Mouse (Mus musculus): ENCODE results near the gene Olfr67.
"Not testable (repeated sequence)": the region's sequence is repeated elsewhere in the genome, so short reads cannot be mapped to it uniquely, and the experiment has no call there.

Gene Olfr67

DNA sequence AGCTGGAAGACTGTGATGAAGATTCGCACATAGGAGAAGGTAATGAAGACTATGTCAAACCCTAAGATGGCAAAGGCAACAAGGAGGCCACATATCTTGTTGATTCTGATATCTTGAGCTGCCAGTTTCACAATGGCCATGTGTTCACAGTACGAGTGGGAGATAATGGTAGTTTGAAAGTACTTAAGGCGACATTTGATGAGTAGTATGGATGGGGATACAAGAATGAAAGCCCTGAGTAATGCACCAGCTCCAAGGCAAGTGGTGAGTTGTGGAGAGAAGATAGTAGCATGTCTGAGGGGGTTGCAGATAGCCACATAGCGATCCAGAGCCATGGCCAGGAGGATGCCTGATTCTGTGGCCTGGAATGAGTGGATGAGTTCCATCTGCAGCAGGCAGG is 14.0 kb downstream of the Olfr67 start:
- ATAC-seq (ENCODE audit: insufficient number of reproducible peaks, low FRiP score, low TSS enrichment), result not testable (repeated sequence)

DNA sequence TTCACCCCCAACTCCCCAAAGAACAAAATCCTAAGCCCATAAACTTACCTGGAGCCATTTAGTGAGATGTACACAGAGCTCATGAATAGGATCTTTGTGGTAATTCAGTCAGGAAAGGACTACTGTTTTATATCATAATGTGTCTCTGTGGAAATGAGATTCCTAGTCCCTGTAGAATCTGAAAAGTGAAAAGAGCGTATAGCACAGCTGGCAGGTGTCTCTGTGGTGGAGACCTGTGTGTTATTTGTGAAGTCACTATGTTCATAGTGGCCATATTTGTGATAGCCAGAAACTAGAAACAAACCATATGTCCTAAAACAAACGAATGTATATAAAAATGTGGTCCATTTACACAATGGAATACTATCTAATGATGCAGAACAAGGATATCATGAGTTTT is 20.1 kb downstream of the Olfr67 start, which contains the start of gene Olfr69:
TSS of gene Olfr69 (minus strand) at position 101 of the 400 bp plus-strand sequence.
- ATAC-seq (ENCODE audit: insufficient number of reproducible peaks, low FRiP score, low TSS enrichment), result no peak

GRCm38 (mm10) chr7:103767687-103768086 is 23.9 kb downstream of the Olfr67 start:
- not testable (repeated sequence) for ATAC-seq (ENCODE audit: insufficient number of reproducible peaks, low FRiP score, low TSS enrichment)

DNA sequence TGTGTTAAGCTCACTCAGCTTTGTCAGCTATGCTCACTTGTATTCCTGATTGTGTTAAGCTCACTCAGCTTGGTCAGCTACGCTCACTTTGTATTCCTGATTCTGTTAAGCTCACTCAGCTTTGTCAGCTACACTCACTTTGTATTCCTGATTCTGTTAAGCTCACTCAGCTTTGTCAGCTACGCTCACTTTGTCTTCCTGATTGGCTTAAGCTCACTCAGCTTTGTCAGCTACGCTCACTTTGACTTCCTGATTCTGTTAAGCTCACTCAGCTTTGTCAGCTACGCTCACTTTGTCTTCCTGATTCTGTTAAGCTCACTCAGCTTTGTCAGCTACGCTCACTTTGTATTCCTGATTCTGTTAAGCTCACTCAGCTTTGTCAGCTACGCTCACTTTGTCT is 29.4 kb downstream of the Olfr67 start:
- ATAC-seq (ENCODE audit: insufficient number of reproducible peaks, low FRiP score, low TSS enrichment), result not testable (repeated sequence)

- ATAC-seq (ENCODE audit: insufficient number of reproducible peaks, low FRiP score, low TSS enrichment), result no peak
Observed at GRCm38 (mm10) chr7:103757233-103757632, 34.4 kb downstream of the Olfr67 start, which contains the start of gene Olfr630. Gene Olfr630, minus strand, starts transcription at chr7:103757333.

- no peak for ATAC-seq (ENCODE audit: insufficient number of reproducible peaks, low FRiP score, low TSS enrichment)
Observed at GRCm38 (mm10) chr7:103744843-103745242, 46.8 kb downstream of the Olfr67 start, which contains the start of gene Olfr629. Gene Olfr629, minus strand, starts transcription at chr7:103744943.

Measured in cerebellum, adult (tissue).